Comparison of ENCODE assay signal across 21 mouse cellular contexts in genomic region chr1:66456580-66456979, GRCm38 (mm10). TPM values are rescaled to one million over a fixed set of nuclear protein-coding genes. Genes with fewer than 3 reads are reported as not detected.
"Had no signal": no experiment of that assay in that cellular context is flagged by ENCODE, and none has a peak within 500 bp of the region (broad histone marks: within the 10 kb centered on the region; RNA-seq: fewer than 3 reads in every experiment).

No protein-coding gene starts in this region.

- H3K4me2 ChIP-seq: lung, embryonic 14.5 days; midbrain, embryonic 13.5 days; neural tube, embryonic 13.5 days; neural tube, embryonic 15.5 days; stomach, embryonic 15.5 days had no signal

- ATAC-seq: midbrain, embryonic 13.5 days; midbrain, embryonic 16.5 days had no signal

- H3K27me3 ChIP-seq: midbrain, embryonic 13.5 days; neural tube, embryonic 13.5 days; neural tube, embryonic 15.5 days; stomach, embryonic 15.5 days had no signal

- H3K36me3 ChIP-seq: midbrain, embryonic 10.5 days; midbrain, embryonic 13.5 days; neural tube, embryonic 13.5 days; neural tube, embryonic 15.5 days; stomach, embryonic 15.5 days had no signal

- H3K9me3 ChIP-seq: midbrain, embryonic 10.5 days; midbrain, embryonic 13.5 days; neural tube, embryonic 15.5 days; stomach, embryonic 15.5 days had no signal

- H3K4me3 ChIP-seq: midbrain, embryonic 10.5 days; midbrain, embryonic 13.5 days; myocyte; neural tube, embryonic 13.5 days; neural tube, embryonic 15.5 days; stomach, embryonic 15.5 days had no signal

- H3K4me1 ChIP-seq: midbrain, embryonic 13.5 days; neural tube, embryonic 13.5 days; neural tube, embryonic 15.5 days; stomach, embryonic 15.5 days had no signal

- H3K9ac ChIP-seq: lung, embryonic 14.5 days; midbrain, embryonic 13.5 days; neural tube, embryonic 13.5 days; neural tube, embryonic 15.5 days; stomach, embryonic 15.5 days had no signal

- DNase-seq: lung, adult 18-20 months; lung, embryonic 14.5 days; lung, postnatal 10 days; lung, postnatal 4 days; retina, postnatal 1 day; right cerebral cortex, adult 18-20 months; right cerebral cortex, postnatal 25 days; right cerebral cortex, postnatal 4 days; spleen, adult 18-20 months; thymus, adult 18-20 months; thymus, postnatal 14 days; thymus, postnatal 36 days had no signal

- H3K27ac ChIP-seq: midbrain, embryonic 10.5 days; midbrain, embryonic 13.5 days; neural tube, embryonic 13.5 days; neural tube, embryonic 15.5 days; stomach, embryonic 15.5 days; stomach, postnatal 0 days had no signal

RNA-seq across cellular contexts. Expression of gene Unc80, which starts 11.6 kb away (rescaled TPM):
- polyA plus RNA-seq: liver, embryonic 16.5 days; myocyte had no signal
